Mouse (Mus musculus): ENCODE results near the gene Lcn9. TPM values are rescaled to one million over a fixed set of nuclear protein-coding genes. Genes with fewer than 3 reads are reported as not detected.

Lcn9 gene
- polyA plus RNA-seq, 1 experiment from 2014 or later: not detected

Other genes with a start within 250 kb of the Lcn9 start
- 2.3 and 3.0 TPM in 2 replicates for gene Mamdc4, start 248.3 kb upstream of the Lcn9 start, polyA plus RNA-seq (2016; fragmentation: Nextera tagmentation; extraction: Ambion mirVana)
- gene Phpt1, start 247.9 kb upstream of the Lcn9 start, polyA plus RNA-seq (2016; fragmentation: Nextera tagmentation; extraction: Ambion mirVana): 183 and 184 TPM in 2 replicates
- 0.08 and 0.23 TPM in 2 replicates for gene Ajm1, start 241.4 kb upstream of the Lcn9 start, polyA plus RNA-seq (2016; fragmentation: Nextera tagmentation; extraction: Ambion mirVana)
- 81.3 and 83.0 TPM in 2 replicates for gene Rabl6, start 214.6 kb upstream of the Lcn9 start, polyA plus RNA-seq (2016; fragmentation: Nextera tagmentation; extraction: Ambion mirVana)
- gene Ccdc183, start 205.5 kb upstream of the Lcn9 start, polyA plus RNA-seq (2016; fragmentation: Nextera tagmentation; extraction: Ambion mirVana): 0.18 and 0.27 TPM in 2 replicates
- 21.9 and 22.6 TPM in 2 replicates for gene Tmem141, start 201.1 kb upstream of the Lcn9 start, polyA plus RNA-seq (2016; fragmentation: Nextera tagmentation; extraction: Ambion mirVana)
- gene Fcna, start 195.1 kb upstream of the Lcn9 start, polyA plus RNA-seq (2016; fragmentation: Nextera tagmentation; extraction: Ambion mirVana): 0.40 and 0.68 TPM in 2 replicates
- gene Lcn8, start 170.0 kb upstream of the Lcn9 start, polyA plus RNA-seq (2016; fragmentation: Nextera tagmentation; extraction: Ambion mirVana): 0.36 TPM in 1 of 2 replicates, not detected in the other
- not detected in 2 replicates for gene Lcn5, start 165.2 kb upstream of the Lcn9 start, polyA plus RNA-seq (2016; fragmentation: Nextera tagmentation; extraction: Ambion mirVana)
- gene Lcn6, start 146.4 kb upstream of the Lcn9 start, polyA plus RNA-seq (2016; fragmentation: Nextera tagmentation; extraction: Ambion mirVana): not detected in 2 replicates
- not detected in 2 replicates for gene Lcn10, start 140.4 kb upstream of the Lcn9 start, polyA plus RNA-seq (2016; fragmentation: Nextera tagmentation; extraction: Ambion mirVana)
- gene Obp2a, start 123.1 kb upstream of the Lcn9 start, polyA plus RNA-seq (2016; fragmentation: Nextera tagmentation; extraction: Ambion mirVana): not detected in 2 replicates
- gene Bmyc, start 116.4 kb upstream of the Lcn9 start, polyA plus RNA-seq (2016; fragmentation: Nextera tagmentation; extraction: Ambion mirVana): 91.2 and 91.3 TPM in 2 replicates
- not detected in 2 replicates for gene Obp2b, start 86.1 kb upstream of the Lcn9 start, polyA plus RNA-seq (2016; fragmentation: Nextera tagmentation; extraction: Ambion mirVana)
- gene Lcn3, start 57.6 kb upstream of the Lcn9 start, polyA plus RNA-seq (2016; fragmentation: Nextera tagmentation; extraction: Ambion mirVana): not detected in 2 replicates
- gene Lcn11, start 46.1 kb upstream of the Lcn9 start, polyA plus RNA-seq (2016; fragmentation: Nextera tagmentation; extraction: Ambion mirVana): not detected in 2 replicates
- gene Gm13539, start 40.9 kb upstream of the Lcn9 start, polyA plus RNA-seq (2016; fragmentation: Nextera tagmentation; extraction: Ambion mirVana): not detected in 2 replicates
- not detected in 2 replicates for gene Glt6d1, start 7.3 kb upstream of the Lcn9 start, polyA plus RNA-seq (2016; fragmentation: Nextera tagmentation; extraction: Ambion mirVana)
- gene Sohlh1, start 24.1 kb downstream of the Lcn9 start, polyA plus RNA-seq (2016; fragmentation: Nextera tagmentation; extraction: Ambion mirVana): 0.16 TPM in 1 of 2 replicates, not detected in the other
- 0.34 and 0.49 TPM in 2 replicates for gene Kcnt1, start 40.6 kb downstream of the Lcn9 start, polyA plus RNA-seq (2016; fragmentation: Nextera tagmentation; extraction: Ambion mirVana)
- gene Camsap1, start 160.1 kb downstream of the Lcn9 start, polyA plus RNA-seq (2016; fragmentation: Nextera tagmentation; extraction: Ambion mirVana): 39.6 and 44.9 TPM in 2 replicates
- 98.3 and 101 TPM in 2 replicates for gene Ubac1, start 198.6 kb downstream of the Lcn9 start, polyA plus RNA-seq (2016; fragmentation: Nextera tagmentation; extraction: Ambion mirVana)

All from limb, embryonic 12.5 days (tissue).